Mouse (Mus musculus): Measurements from ENCODE around the gene Smok3b.

Gene Smok3b

GRCm38 (mm10) chr5:138085421-138085911 lies 64.2 kb downstream of the Smok3b start:
- DNase-seq (ENCODE audit: low spot score), result peak; percentile 39

DNA sequence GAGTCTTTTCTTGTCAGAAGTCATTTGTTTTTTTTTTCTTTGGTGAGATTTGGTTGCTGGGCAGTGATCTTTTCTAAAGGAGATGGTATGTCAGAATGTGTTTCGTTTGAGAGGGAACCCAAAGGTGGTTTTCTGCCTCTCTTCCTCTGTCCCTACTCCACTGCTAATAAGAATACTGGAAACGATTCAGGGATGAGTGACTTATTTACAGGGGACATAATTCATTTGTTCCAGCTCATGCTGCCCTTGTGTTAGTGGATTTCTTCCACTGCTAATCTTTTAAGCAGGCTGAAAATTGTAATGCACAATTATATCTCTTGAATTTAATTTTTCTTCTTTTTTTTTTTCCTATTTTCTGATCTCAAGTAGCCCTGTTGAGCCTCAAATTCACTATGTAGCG lies 65.6 kb downstream of the Smok3b start:
- DNase-seq (ENCODE audit: low spot score), result no peak

- no peak for DNase-seq (ENCODE audit: low spot score)
Measured at GRCm38 (mm10) chr5:138088366-138088765, 67.1 kb downstream of the Smok3b start.

DNA sequence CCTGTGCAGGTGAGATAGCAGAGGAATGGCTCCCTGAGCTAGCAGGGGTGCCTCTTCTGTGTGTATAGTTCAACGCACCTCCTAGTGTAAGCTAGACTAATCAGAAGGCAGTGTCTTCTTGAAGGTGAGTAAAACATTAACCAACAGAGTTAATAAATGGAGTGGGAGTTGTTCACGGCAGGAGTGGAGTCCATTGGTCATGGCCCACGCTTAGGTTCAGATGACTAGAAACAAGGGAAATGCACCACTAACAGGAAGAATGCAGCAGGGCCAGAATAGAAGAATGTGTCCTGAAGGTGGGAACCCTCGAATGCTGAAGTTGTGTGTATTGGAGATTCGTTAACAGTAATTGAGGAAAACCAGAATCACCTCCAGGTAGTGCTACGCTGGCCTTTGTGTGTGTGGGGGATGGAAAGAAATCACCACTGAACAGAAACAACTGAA lies 67.9 kb downstream of the Smok3b start:
- no peak for DNase-seq (ENCODE audit: low spot score)

DNA sequence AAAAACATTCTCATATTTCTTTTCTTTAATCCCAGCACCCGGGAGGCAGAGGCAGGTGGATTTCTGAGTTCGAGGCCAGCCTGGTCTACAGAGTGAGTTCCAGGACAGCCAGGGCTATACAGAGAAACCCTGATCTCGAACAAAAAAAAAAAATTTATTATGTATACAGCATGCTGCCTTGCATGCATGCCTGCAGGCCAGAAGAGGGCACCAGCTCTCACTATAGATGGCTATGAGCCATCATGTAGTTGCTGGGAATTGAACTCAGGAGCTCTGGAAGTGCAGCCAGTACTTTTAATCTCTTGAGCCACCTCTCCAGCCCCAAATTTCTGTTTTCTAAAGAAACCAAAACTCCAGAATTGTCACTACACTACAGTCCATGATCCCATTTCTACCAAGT lies 69.0 kb downstream of the Smok3b start:
- DNase-seq (ENCODE audit: low spot score), result no peak

GRCm38 (mm10) chr5:138090737-138091136 lies 69.5 kb downstream of the Smok3b start:
- no peak for DNase-seq (ENCODE audit: low spot score)

GRCm38 (mm10) chr5:138092771-138093170 lies 71.5 kb downstream of the Smok3b start:
- DNase-seq (ENCODE audit: low spot score), result no peak

- DNase-seq (ENCODE audit: low spot score), result no peak
Measured at GRCm38 (mm10) chr5:138094474-138094873, 73.2 kb downstream of the Smok3b start.
